Mouse (Mus musculus): ENCODE results near the gene Atf4.

Gene Atf4

GRCm38 (mm10) chr15:80288036-80288435, 33.1 kb downstream of the Atf4 start:
- DNase-seq, result peak; percentile 73 to 74

- peak; percentile 84 to 85 for DNase-seq
These were observed 34.5 kb downstream of the Atf4 start for GRCm38 (mm10) chr15:80289436-80289835.

GRCm38 (mm10) chr15:80297146-80297545, 42.2 kb downstream of the Atf4 start:
- no peak for DNase-seq

- no peak for DNase-seq
These were observed 48.8 kb downstream of the Atf4 start for GRCm38 (mm10) chr15:80303779-80304178.

- no peak for DNase-seq
These were observed 49.2 kb downstream of the Atf4 start for GRCm38 (mm10) chr15:80304188-80304587.

GRCm38 (mm10) chr15:80306146-80306545, 51.2 kb downstream of the Atf4 start:
- DNase-seq, result peak in 1 of 2 experiments; percentile 47
